Mouse (Mus musculus) midbrain, postnatal 0 days (tissue): ENCODE measurements at regions not wholly inside any gene's neighbourhood (a gene's known extent, or its start where the extent isn't known, plus 50 kb on each side); places are given as distances from the start of the nearest gene placed in this dataset.
A peak's percentile ranks its signal among the peaks of the same experiment; 100 is the strongest.

Experiments used
- ATAC-seq: fragments of 200-750 bp; cut with Nextera tagmentation; 2 replicates; pipeline ENCODE4 v1.8.0; 2017; ENCODE audit warnings: moderate number of reproducible peaks, mild to moderate bottlenecking, moderate TSS enrichment, moderate library complexity; ENCODE audit not compliant: low FRiP score
- DNase-seq: peaks from one replicate; pipeline ENCODE4 v3.0.0-alpha.2; 2015; ENCODE audit warnings: low spot score
- H3K27ac ChIP-seq: fragments of 300-500 bp; sonication (generic); 2 replicates; pipeline ENCODE4 v1.5.1; 2014; ENCODE audit warnings: low read depth, mild to moderate bottlenecking, low read length, mixed read lengths
- H3K27me3 ChIP-seq: fragments of 300-500 bp; sonication (generic); 2 replicates; pipeline ENCODE4 v1.6.1; 2014; ENCODE audit warnings: low read length, control low read depth, mixed read lengths; ENCODE audit not compliant: insufficient read depth
- H3K36me3 ChIP-seq: fragments of 300-500 bp; sonication (generic); 2 replicates; pipeline ENCODE4 v1.6.1; 2014; ENCODE audit warnings: low read length, control low read depth, mixed read lengths; ENCODE audit not compliant: insufficient read depth
- H3K4me1 ChIP-seq: fragments of 300-500 bp; sonication (generic); 2 replicates; pipeline ENCODE4 v1.6.1; 2014; ENCODE audit warnings: mild to moderate bottlenecking, control low read depth, antibody characterized with exemption, low read length, mixed read lengths; ENCODE audit not compliant: insufficient read depth
- H3K4me2 ChIP-seq: fragments of 300-500 bp; sonication (generic); 2 replicates; pipeline ENCODE4 v1.6.1; 2014; ENCODE audit warnings: low read depth, mild to moderate bottlenecking, low read length, mixed read lengths; ENCODE audit not compliant: poor library complexity, severe bottlenecking
- H3K4me3 ChIP-seq: fragments of 300-500 bp; sonication (generic); 2 replicates; pipeline ENCODE4 v1.5.1; 2014; ENCODE audit warnings: low read depth, mild to moderate bottlenecking, low read length, moderate library complexity
- H3K9ac ChIP-seq: fragments of 300-500 bp; sonication (generic); replicated peaks from 2 replicates; pipeline ENCODE4 v1.6.1; 2014; ENCODE audit warnings: mild to moderate bottlenecking, low read length, moderate library complexity, mixed read lengths; ENCODE audit not compliant: poor library complexity, severe bottlenecking
- H3K9me3 ChIP-seq: fragments of 300-500 bp; sonication (generic); 2 replicates; pipeline ENCODE4 v1.6.1; 2016; ENCODE audit warnings: low read length, control low read depth
- CTCF ChIP-seq: IDR thresholded peaks from 2 replicates; pipeline ENCODE4 v1.5.1; 2016; ENCODE audit warnings: antibody characterized with exemption, mild to moderate bottlenecking
- WGBS: fragments of 180-500 bp; shearing (Covaris S2); extraction: QIAGEN DNeasy Blood & Tissue Kit; methylation state at CpG from one replicate; pipeline ENCODE4 v1.1.7; 2014; 5-methylcytosine and 5-hydroxymethylcytosine counted together

DNA sequence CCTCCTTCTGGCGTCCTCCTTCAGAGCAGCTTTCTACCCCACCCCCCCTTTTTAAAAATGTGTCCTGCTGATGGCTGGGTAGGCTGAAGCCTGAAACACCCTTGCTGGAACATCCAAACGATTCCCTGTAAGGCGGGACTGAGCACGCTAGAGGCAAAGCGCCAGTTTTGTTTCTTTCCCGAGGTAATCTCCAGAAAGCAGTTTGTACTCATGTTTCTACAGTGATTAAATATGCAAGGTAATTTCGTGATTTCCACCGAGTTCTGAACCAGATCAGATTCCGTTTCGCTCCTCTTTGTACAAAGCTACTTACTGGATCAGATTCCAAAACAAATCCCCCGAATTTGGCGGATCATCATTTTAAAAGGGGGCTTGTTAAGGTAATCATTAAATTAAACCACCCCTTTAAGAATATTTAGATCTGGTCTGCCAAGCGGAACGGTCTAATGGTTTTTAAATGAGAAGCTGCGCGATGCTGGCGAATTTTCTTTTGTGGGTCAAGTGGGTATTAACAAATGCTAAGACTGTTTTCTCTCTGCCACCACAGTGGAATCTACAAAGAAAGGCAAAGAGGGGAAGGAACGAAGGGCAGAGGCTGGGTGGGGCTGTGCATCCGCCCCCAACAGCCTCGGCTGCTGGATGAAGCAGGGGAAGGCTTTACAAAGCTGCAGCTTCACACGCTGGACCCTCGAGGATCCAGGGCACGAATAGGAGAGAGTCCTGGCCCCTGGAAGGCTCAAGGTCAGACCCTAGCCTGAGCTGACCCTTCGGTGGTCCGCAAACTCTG is 216.9 kb downstream of the Vrk1 start:
- Histone ChIP-seq H3K36me3 (no peaks in the 10 kb centered on the region), H3K4me1 (peaks cover 5% of the 10 kb centered on the region; the same call in 1 of the 2 replicates), H3K27ac (peak overlapping the region; percentile 57; the same call in 1 of the 2 replicates), H3K4me2 (peak overlapping the region; percentile 35), H3K9me3 (no peaks in the 10 kb centered on the region), H3K4me3 (0 out of 2 replicates have a peak overlapping the region, but pooled peaks have one; percentile 8), H3K27me3 (no peaks in the 10 kb centered on the region), H3K9ac (no peak overlapping the region)
- TF ChIP-seq CTCF, result no peak
- peak; percentile 31 for DNase-seq
- no peak for ATAC-seq
- 12% methylated on average over 25 of the region's 25 CpGs for WGBS

DNA sequence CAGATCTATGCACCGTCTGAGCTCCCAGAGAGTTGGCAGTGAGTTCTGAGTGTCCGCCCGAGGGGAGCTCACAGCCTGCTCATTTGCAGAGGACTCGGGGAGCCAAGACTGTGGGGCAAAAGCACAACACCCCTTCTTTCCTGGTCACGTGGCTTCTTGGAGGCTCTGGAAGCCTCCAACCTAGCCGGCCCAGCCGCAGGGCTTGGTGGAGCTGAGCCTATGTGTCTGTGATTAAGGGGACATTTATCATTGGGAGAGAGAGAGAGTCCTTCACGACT is 217.5 kb downstream of the Vrk1 start:
- Histone ChIP-seq H3K4me1 (peaks cover 5% of the 10 kb centered on the region; the same call in 1 of the 2 replicates), H3K4me2 (peak overlapping the region; percentile 35; the same call in 1 of the 2 replicates), H3K4me3 (no peak overlapping the region), H3K9me3 (no peaks in the 10 kb centered on the region), H3K27ac (peak overlapping the region; percentile 57; the same call in 1 of the 2 replicates), H3K36me3 (no peaks in the 10 kb centered on the region), H3K9ac (no peak overlapping the region), H3K27me3 (no peaks in the 10 kb centered on the region)
- no peak for TF ChIP-seq CTCF
- WGBS, result 36% methylated on average over 8 of the region's 8 CpGs
- DNase-seq (no peak), ATAC-seq (no peak)

DNA sequence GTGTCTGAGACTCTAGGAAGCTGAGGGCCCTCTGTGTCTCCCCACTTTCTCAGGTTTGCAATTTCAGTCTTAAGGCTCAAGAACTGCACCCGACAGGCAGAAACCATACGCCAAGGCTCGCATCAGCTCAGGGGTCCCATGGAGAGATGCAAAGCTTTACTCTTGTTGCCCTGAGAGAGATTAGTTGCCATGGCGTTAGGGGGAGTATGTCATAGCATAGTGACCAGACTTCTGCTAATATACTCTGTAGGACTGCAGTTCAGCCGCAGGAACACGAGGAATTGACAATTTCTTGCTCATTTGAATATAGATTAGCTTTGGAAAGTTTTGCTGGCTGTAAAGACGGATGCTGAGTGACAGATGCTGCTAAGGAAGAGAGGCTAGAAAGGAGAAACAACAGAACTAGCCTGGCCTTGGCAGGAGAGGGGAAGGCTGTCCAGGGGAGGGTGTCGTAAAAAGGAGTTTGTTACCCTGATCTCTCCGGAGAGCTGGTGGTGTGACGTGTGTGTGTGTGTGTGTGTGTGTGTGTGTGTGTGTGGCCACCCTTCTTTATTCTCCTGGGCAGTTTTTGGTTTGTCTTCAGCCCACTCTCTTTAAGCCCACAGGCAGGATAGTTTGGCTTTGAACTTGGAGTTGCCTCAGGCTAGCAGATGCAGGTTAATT is 235.3 kb downstream of the Vrk1 start:
- no peaks in the 10 kb centered on the region for H3K36me3 ChIP-seq
- H3K9me3 ChIP-seq, result no peaks in the 10 kb centered on the region
- ATAC-seq (no peak), DNase-seq (no peak)
- H3K4me1 ChIP-seq, result no peaks in the 10 kb centered on the region
- H3K27me3 ChIP-seq, result no peaks in the 10 kb centered on the region; the same call in 1 of the 2 replicates
- no peak overlapping the region for H3K9ac ChIP-seq
- TF ChIP-seq CTCF, result no peak
- no peak overlapping the region for H3K27ac ChIP-seq
- no peak overlapping the region for H3K4me2 ChIP-seq
- 17% methylated on average over 10 of the region's 10 CpGs for WGBS
- H3K4me3 ChIP-seq, result no peak overlapping the region

DNA sequence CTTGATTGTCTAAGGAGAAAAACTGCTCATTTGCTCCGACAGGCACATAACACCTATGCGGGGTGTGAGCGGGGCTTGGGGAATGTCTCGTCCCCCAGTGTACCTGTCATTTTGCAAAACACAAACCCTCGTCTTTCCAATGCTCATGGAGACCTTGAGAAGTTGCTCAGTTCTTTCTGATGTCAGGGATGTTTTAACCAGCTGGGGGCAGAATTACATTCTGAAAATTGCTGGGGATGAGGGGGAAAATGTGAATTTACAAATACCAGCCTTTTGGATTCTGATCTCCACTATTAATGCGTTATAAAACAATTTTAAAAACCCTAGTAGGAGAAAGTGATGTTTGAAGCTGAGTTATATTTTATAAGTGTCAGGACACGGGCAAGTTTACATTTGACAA is 263.6 kb downstream of the Vrk1 start:
- H3K4me1 ChIP-seq, result peaks cover 3% of the 10 kb centered on the region; the same call in 1 of the 2 replicates
- no peaks in the 10 kb centered on the region for H3K36me3 ChIP-seq
- H3K27me3 ChIP-seq, result no peaks in the 10 kb centered on the region
- ATAC-seq (no peak), DNase-seq (no peak)
- no peak overlapping the region for H3K4me2 ChIP-seq
- no peak overlapping the region for H3K9ac ChIP-seq
- no peak overlapping the region for H3K27ac ChIP-seq
- H3K4me3 ChIP-seq, result no peak overlapping the region
- TF ChIP-seq CTCF, result peak; percentile 63
- 72% methylated on average over 7 of the region's 7 CpGs for WGBS
- H3K9me3 ChIP-seq, result no peaks in the 10 kb centered on the region

DNA sequence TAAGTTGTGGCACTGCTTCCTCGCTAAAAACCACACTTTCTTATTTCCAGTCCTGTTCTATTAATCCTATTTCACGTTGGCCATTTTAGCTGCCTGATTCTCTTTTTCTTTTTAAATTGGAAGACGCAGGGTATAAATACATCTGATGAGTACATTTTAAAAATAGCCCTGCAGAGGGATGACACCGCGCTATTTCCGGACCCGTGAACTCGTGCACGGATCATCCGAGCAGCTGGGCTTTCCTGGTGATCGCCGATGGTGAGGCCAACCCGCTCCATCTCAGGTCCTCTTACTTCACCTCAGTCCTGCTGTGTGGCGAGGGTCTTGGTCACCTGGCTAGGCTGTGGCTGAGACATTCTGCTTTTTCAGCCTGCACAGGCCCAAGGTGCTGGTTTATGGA is 267.9 kb downstream of the Vrk1 start:
- no peak for TF ChIP-seq CTCF
- H3K4me2 ChIP-seq, result no peak overlapping the region
- H3K9me3 ChIP-seq, result no peaks in the 10 kb centered on the region

DNA sequence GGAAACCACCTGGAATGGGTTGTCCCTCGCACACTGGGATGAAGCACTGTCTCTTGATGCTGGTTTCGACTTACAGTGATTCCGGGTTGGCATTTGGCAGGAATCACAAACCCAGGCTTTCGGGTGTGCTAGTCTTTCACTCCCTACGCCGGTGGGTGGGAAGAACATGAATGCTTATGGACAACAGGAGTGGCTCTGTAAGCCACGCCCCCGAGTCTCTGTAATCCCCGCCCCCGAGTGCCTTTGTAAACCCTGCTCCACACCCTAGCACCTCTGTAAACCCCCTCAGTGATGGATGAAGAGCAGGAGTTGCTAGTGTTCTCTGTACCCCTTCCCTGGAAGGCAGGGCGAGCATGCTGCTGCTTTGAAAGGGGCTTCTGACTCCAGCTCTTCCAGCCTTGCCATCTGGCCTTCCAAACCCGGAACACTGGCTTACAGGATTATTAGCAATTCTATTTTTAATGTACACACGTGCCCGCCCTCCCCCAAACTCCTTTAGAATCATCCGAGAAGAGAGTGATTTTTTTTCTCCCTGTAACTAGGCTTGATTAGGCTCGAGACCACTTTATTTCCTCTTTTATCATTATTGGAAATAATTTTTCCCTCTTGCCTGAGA is 272.6 kb downstream of the Vrk1 start:
- H3K27ac ChIP-seq, result no peak overlapping the region
- H3K36me3 ChIP-seq, result no peaks in the 10 kb centered on the region
- H3K4me1 ChIP-seq, result no peaks in the 10 kb centered on the region
- no peak overlapping the region for H3K4me2 ChIP-seq
- ATAC-seq, result no peak
- no peak for DNase-seq
- no peaks in the 10 kb centered on the region for H3K9me3 ChIP-seq
- no peak overlapping the region for H3K4me3 ChIP-seq
- 59% methylated on average over 16 of the region's 16 CpGs for WGBS
- no peak overlapping the region for H3K9ac ChIP-seq
- TF ChIP-seq CTCF, result no peak
- no peaks in the 10 kb centered on the region for H3K27me3 ChIP-seq

More for the DNA sequence above, 267.9 kb downstream of the Vrk1 start:
- H3K4me1 ChIP-seq, result peaks cover 3% of the 10 kb centered on the region; the same call in 1 of the 2 replicates
- 85% methylated on average over 14 of the region's 14 CpGs for WGBS
- DNase-seq (no peak), ATAC-seq (no peak)
- no peaks in the 10 kb centered on the region for H3K36me3 ChIP-seq
- H3K4me3 ChIP-seq, result no peak overlapping the region
- H3K9ac ChIP-seq, result no peak overlapping the region
- no peaks in the 10 kb centered on the region for H3K27me3 ChIP-seq
- no peak overlapping the region for H3K27ac ChIP-seq
